Mouse (Mus musculus) bone marrow macrophage, adult 2 months (primary cell): ENCODE data around the gene Ednrb.

Experiments used
- CTCF ChIP-seq: IDR thresholded peaks from 2 replicates; pipeline ENCODE4 v1.5.1; 2012; ENCODE audit warnings: low read depth, mild to moderate bottlenecking, low read length, moderate library complexity
- POLR2A ChIP-seq: IDR thresholded peaks from 2 replicates; pipeline ENCODE4 v1.6.1; 2012; ENCODE audit warnings: mild to moderate bottlenecking, low read depth, low read length, borderline replicate concordance

- TF ChIP-seq CTCF: no peak
- no peak for TF ChIP-seq POLR2A
These were observed 10.1 kb downstream of the Ednrb start for GRCm38 (mm10) chr14:103834147-103834546.
